Mouse (Mus musculus) kidney, embryonic 14.5 days (tissue): Measurements from ENCODE around the gene Serpina3n. TPM values are rescaled to one million over a fixed set of nuclear protein-coding genes. Genes with fewer than 3 reads are reported as not detected.
"Not testable (repeated sequence)": the region's sequence is repeated elsewhere in the genome, so short reads cannot be mapped to it uniquely, and the experiment has no call there.

ENCODE experiments used
- ATAC-seq: fragments of 200-750 bp; cut with Nextera tagmentation; 2 replicates; pipeline ENCODE4 v1.8.0; 2017; ENCODE audit warnings: moderate number of reproducible peaks, mild to moderate bottlenecking, moderate TSS enrichment, moderate library complexity; ENCODE audit not compliant: low FRiP score, low TSS enrichment
- H3K27ac ChIP-seq: fragments of 300-500 bp; sonication (generic); 2 replicates; pipeline ENCODE4 v1.5.1; 2014; ENCODE audit warnings: low read depth, mild to moderate bottlenecking, low read length, moderate library complexity, mixed read lengths
- H3K27me3 ChIP-seq: fragments of 300-500 bp; sonication (generic); 2 replicates; pipeline ENCODE4 v1.6.1; 2014; ENCODE audit warnings: mild to moderate bottlenecking, low read length; ENCODE audit not compliant: control insufficient read depth, insufficient read depth
- H3K36me3 ChIP-seq: fragments of 300-500 bp; sonication (generic); 2 replicates; pipeline ENCODE4 v1.6.1; 2014; ENCODE audit warnings: low read length, mixed read lengths; ENCODE audit not compliant: control insufficient read depth, insufficient read depth
- H3K4me1 ChIP-seq: fragments of 300-500 bp; sonication (generic); 2 replicates; pipeline ENCODE4 v1.6.1; 2014; ENCODE audit warnings: low read length, mixed read lengths; ENCODE audit not compliant: control insufficient read depth, insufficient read depth
- H3K4me2 ChIP-seq: fragments of 300-500 bp; sonication (generic); replicated peaks from 2 replicates; pipeline ENCODE4 v1.6.1; 2014; ENCODE audit warnings: low read depth, mild to moderate bottlenecking, low read length
- H3K4me3 ChIP-seq: fragments of 300-500 bp; sonication (generic); 2 replicates; pipeline ENCODE4 v1.5.1; 2014; ENCODE audit warnings: mild to moderate bottlenecking, low read length
- H3K9ac ChIP-seq: fragments of 300-500 bp; sonication (generic); 2 replicates; pipeline ENCODE4 v1.6.1; 2014; ENCODE audit warnings: low read depth, mild to moderate bottlenecking, low read length, moderate library complexity
- H3K9me3 ChIP-seq: fragments of 300-500 bp; sonication (generic); 2 replicates; pipeline ENCODE4 v1.6.1; 2016; ENCODE audit warnings: low read length; ENCODE audit not compliant: control insufficient read depth
- WGBS: fragments of 180-500 bp; shearing (Covaris S2); extraction: QIAGEN DNeasy Blood & Tissue Kit; methylation state at CpG from one replicate; pipeline ENCODE4 v1.1.7; 2014; 5-methylcytosine and 5-hydroxymethylcytosine counted together
- polyA plus RNA-seq: library from polyadenylated mRNA; unstranded; fragments of >200 nt; fragmentation: Nextera tagmentation; extraction: Ambion mirVana; gene quantifications from 2 replicates; pipeline ENCODE4 v1.2.1, GENCODE M21; 2014

Serpina3n gene
- not detected in 2 replicates for polyA plus RNA-seq

DNA sequence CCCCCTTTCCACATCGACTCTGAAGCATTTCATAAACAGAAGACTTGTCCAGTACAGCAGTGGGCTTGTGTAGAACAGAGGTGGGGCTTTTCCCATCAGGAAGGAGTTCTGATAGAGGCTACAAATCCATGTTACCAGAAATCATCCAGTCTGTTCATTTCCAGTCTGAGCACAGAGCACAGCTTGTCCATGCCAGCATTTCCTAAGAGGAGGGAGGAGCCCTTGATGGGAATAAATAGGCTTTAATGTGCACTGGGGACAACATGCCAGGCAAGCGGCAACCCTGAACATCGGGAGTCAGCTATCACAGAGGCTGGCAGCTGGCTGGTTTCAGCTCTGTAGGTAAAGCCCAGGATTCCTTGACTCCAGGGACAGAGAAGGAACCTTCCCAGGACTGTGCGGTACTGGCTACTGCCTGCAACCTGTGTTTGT, at the start of gene Serpina3n:
TSS of gene Serpina3n (plus strand) at position 276 of the 432 bp plus-strand sequence.
- Histone ChIP-seq H3K9me3 (no peaks in the 10 kb centered on the region), H3K36me3 (no peaks in the 10 kb centered on the region), H3K9ac (no peak within 1 kb of the TSS), H3K4me2 (no peak within 1 kb of the TSS), H3K27me3 (no peaks in the 10 kb centered on the region), H3K27ac (no peak within 1 kb of the TSS), H3K4me1 (no peaks in the 10 kb centered on the region), H3K4me3 (no peak within 1 kb of the TSS)
- 54% methylated on average over 4 of the region's 4 CpGs for WGBS
- ATAC-seq, result no peak

DNA sequence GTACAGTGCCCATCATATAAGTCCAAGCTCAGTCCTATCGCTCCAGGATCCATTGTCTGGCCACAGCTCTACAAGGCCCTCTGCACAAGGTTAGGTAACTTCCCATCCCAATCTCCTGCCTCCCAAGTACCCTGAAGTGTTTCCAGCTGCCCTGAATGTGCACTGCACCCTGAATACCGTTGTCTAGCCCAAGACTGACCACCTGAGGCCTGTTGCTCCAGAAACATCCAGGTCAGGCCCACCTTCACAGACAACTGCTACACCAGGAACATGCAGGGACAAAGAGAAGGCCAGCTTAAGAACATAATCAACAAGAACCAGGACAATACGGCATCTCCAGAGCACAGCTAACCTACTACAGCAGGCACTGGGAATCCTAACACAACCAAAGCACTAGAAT, 36.5 kb upstream of the Serpina3n start:
- Histone ChIP-seq H3K36me3 (no peaks in the 10 kb centered on the region), H3K27me3 (no peaks in the 10 kb centered on the region), H3K9me3 (no peaks in the 10 kb centered on the region), H3K4me3 (no peak overlapping the region), H3K27ac (no peak overlapping the region), H3K4me2 (no peak overlapping the region), H3K9ac (no peak overlapping the region), H3K4me1 (no peaks in the 10 kb centered on the region)
- ATAC-seq, result no peak
- WGBS, result 84% methylated on average over 3 of the region's 3 CpGs

DNA sequence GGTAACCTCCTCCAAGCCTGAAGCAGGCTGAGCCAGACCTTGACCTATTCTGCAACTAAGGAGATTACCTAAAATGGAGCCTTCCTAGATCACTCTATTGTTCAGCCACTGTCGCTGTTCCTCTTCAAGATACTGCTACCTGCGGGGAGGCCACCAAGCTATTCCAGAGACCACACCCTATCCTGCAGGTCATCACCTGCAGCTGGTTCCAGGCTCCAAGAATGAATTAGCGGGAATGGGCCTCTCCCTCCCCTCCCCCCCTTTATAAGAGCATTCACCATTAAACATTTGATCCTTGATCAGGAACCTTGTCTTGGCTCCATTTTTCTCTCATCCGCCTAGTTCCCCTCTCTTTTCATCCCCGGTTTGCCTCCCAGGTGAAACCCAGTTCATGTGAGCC, 29.4 kb upstream of the Serpina3n start:
- H3K4me2 ChIP-seq, H3K4me3 ChIP-seq, H3K27ac ChIP-seq, H3K4me1 ChIP-seq, H3K27me3 ChIP-seq, H3K9ac ChIP-seq, H3K36me3 ChIP-seq, ATAC-seq, H3K9me3 ChIP-seq: not testable (repeated sequence)
- WGBS, result 76% methylated on average over 5 of the region's 5 CpGs

DNA sequence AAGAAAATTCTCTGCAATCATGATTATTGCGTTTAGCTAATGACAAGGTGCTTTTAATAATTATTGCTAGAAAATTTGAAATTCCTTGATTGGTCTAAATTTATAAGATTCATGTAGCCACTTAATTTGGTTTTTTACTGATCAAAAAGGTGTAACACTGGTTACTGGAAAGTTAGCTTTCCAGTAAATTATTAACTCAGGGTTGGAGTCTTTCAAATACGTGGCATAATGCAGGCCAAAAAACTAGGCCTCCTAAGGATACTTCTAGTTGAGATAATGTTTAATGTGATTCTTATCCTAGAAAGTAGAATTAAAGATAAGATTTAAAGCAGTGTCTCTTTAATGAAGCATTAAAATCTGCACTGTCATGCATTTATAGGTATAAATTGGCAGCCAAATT, 28.2 kb upstream of the Serpina3n start:
- H3K4me2 ChIP-seq, H3K4me1 ChIP-seq, ATAC-seq, H3K27ac ChIP-seq, H3K9me3 ChIP-seq, H3K9ac ChIP-seq, H3K27me3 ChIP-seq, H3K4me3 ChIP-seq, H3K36me3 ChIP-seq: not testable (repeated sequence)
- WGBS, result 67% methylated on average over 2 of the region's 2 CpGs

DNA sequence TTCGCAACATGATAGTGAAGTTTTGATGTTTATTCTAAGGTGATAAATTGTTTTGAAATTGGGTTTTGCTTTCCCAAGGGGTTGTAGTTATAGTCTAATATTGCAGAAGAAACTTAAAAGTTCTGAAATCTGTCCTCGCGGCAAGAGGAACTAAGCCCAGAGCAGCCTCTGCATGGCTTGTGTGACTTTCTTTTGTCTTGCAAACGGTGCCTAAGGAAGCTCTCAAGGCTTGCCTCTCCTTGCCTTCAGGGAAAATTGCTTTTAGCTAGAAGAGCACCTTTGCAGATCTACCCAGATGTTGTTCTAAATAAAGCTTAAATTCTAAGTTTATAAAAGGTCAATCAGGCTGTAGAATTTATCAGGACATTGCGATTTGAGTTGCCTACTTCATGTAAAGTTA, 27.7 kb upstream of the Serpina3n start:
- not testable (repeated sequence) for H3K9me3 ChIP-seq, H3K9ac ChIP-seq, H3K27ac ChIP-seq, H3K4me3 ChIP-seq, H3K4me1 ChIP-seq, H3K4me2 ChIP-seq, ATAC-seq, H3K27me3 ChIP-seq, H3K36me3 ChIP-seq
- 53% methylated on average over 5 of the region's 5 CpGs for WGBS

DNA sequence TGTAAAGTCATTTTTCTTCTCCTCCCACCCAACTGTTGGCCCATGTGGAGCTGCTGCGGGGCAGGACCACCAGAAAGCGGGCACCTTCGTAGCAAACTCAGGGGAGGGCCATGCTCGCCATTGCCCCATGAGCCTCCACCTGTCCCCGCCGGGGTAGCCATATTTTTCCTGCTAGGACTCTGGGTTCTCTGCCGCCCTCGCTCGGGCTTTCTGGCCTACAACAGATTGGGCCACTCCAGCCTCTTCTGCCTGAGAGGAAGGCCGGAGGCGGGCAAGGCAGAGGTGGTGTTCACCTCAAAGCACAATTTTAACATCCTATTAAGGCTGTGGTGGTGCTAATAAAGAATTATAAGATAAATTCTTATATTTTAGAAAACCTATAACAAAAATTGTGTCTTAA, 26.7 kb upstream of the Serpina3n start:
- 97% methylated on average over 11 of the region's 11 CpGs for WGBS
- no peak for ATAC-seq

DNA sequence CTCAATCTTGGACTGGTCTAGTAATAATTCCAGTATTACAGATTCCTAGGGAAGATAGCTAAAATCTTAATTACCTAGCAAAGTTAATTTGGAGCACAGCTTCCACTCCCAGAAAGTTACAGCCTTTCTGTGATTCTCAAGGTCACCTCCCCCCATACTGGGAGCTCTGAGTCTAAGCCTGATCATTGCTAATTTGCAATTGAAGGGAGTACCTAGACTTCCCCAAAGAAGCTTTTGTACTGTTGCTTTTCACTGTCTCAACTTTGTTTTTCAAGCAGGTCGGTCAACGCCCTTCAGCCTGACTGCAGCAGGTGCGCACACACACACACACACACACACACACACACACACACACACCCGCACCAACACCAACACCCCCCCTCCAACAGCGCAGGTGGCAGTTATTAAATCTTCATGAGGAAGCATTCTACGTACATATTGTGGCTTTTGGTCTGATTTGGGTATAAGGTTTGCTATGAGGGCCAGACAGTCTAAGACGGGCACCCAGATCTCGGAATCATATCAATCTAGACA, 25.4 kb upstream of the Serpina3n start:
- not testable (repeated sequence) for H3K27me3 ChIP-seq, H3K4me3 ChIP-seq, H3K4me2 ChIP-seq, ATAC-seq, H3K9ac ChIP-seq, H3K9me3 ChIP-seq, H3K4me1 ChIP-seq, H3K27ac ChIP-seq, H3K36me3 ChIP-seq
- WGBS, result 95% methylated on average over 8 of the region's 8 CpGs

More for the DNA sequence above, 26.7 kb upstream of the Serpina3n start:
- H3K27ac ChIP-seq, result no peak overlapping the region
- no peak overlapping the region for H3K4me3 ChIP-seq
- H3K27me3 ChIP-seq, result no peaks in the 10 kb centered on the region
- no peaks in the 10 kb centered on the region for H3K4me1 ChIP-seq
- H3K4me2 ChIP-seq, result no peak overlapping the region
- H3K36me3 ChIP-seq, result no peaks in the 10 kb centered on the region
- no peaks in the 10 kb centered on the region for H3K9me3 ChIP-seq
- no peak overlapping the region for H3K9ac ChIP-seq

DNA sequence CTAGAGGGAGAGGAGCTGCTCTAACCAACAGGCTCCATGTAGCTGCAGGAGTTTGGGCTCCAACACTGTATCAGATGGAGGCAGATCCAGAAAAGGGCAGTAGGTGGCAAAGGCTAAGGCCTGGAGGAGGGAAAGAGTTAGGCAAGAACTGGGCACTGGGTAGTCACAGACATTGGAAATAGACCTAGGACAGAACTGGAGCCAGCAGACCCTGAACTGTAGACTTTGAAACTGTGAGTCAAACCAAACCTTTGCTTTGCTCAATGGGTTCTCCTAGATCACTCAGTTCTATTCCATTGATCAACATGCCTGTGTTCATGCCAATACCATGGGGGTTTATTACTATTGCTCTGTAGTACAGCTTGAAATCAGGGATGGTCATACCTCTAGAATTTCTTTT, 20.5 kb upstream of the Serpina3n start:
- H3K9ac ChIP-seq, H3K4me2 ChIP-seq, H3K36me3 ChIP-seq, ATAC-seq, H3K27me3 ChIP-seq, H3K4me1 ChIP-seq, H3K9me3 ChIP-seq, H3K27ac ChIP-seq, H3K4me3 ChIP-seq: not testable (repeated sequence)

DNA sequence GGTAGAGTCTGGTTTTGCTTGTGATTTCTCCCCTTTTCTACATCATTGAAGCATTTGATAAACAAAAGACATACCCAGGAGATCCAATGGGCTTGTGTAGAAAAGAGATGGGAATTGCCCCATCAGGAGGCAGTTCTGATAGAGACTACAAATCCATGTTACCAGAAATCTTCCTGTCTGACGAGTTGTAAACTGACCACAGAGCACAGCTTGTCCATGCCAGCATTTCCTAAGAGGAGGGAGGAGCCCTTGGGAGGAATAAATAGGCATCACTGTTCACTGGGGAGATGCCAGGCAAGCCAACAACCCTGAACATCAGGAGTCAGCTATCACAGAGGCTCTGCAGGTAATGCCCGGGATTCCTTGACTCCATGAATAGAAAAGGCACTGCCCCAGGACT, 19.7 kb upstream of the Serpina3n start:
- ATAC-seq, H3K4me1 ChIP-seq, H3K4me3 ChIP-seq, H3K36me3 ChIP-seq, H3K4me2 ChIP-seq, H3K27me3 ChIP-seq, H3K9ac ChIP-seq, H3K9me3 ChIP-seq, H3K27ac ChIP-seq: not testable (repeated sequence)
- 75% methylated on average over 2 of the region's 2 CpGs for WGBS

DNA sequence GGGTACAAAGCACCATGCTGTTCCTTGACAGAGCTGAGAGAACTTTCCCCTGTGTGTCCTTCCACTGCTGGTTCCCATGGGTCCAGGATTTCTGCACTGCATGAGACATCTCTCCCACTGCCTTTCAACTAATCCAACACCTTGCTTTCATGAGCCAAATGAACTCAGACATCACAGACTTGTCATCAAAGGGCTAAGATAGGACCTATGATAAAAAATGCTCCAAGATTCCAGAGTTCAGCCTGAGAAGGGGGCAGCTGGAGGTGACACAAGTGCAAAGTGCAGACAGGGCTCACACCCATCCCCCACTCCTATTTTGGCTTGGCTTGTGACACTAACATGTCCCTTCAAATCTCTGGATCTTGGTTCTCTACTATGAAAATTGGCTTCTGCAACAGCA, 18.1 kb upstream of the Serpina3n start:
- ATAC-seq, result no peak
- Histone ChIP-seq H3K9ac (no peak overlapping the region), H3K27ac (no peak overlapping the region), H3K4me2 (no peak overlapping the region), H3K4me3 (no peak overlapping the region), H3K27me3 (no peaks in the 10 kb centered on the region), H3K36me3 (no peaks in the 10 kb centered on the region), H3K9me3 (no peaks in the 10 kb centered on the region), H3K4me1 (no peaks in the 10 kb centered on the region)
